ENCODE assay signal across 27 mouse cellular contexts in genomic region chr5:89209973-89210703, GRCm38 (mm10).
DNase-seq lines count a peak whose midpoint lies in the region; ATAC-seq lines count a peak whose summit lies in the region.
"Had no signal": no experiment of that assay in that cellular context is flagged by ENCODE, and none has a peak within 500 bp of the region (broad histone marks: within the 10 kb centered on the region; RNA-seq: fewer than 3 reads in every experiment).

No protein-coding gene starts in this region.

- no peak overlapping the region for H3K9ac ChIP-seq in kidney, embryonic 14.5 days (ENCODE audit: low read depth, low read length)
- no peak overlapping the region for H3K9ac ChIP-seq in kidney, embryonic 16.5 days (replicated peaks; ENCODE audit: low read length)
- H3K9ac ChIP-seq in limb, embryonic 11.5 days (ENCODE audit: low read length), result no peak overlapping the region
- H3K9ac ChIP-seq: embryonic facial prominence, embryonic 13.5 days; embryonic facial prominence, embryonic 15.5 days; forebrain, embryonic 12.5 days had no signal

- H3K27me3 ChIP-seq in kidney, embryonic 14.5 days (ENCODE audit: control insufficient read depth, insufficient read depth, low read length), result no peaks in the 10 kb centered on the region
- H3K27me3 ChIP-seq in kidney, embryonic 16.5 days (ENCODE audit: insufficient read depth, low read length), result no peaks in the 10 kb centered on the region
- no peaks in the 10 kb centered on the region for H3K27me3 ChIP-seq in limb, embryonic 11.5 days (ENCODE audit: control insufficient read depth, insufficient read depth, low read length)
- H3K27me3 ChIP-seq in limb, embryonic 10.5 days (ENCODE audit: low read depth, poor library complexity, severe bottlenecking), result no peaks in the 10 kb centered on the region
- H3K27me3 ChIP-seq: CH12.LX; embryonic facial prominence, embryonic 13.5 days; embryonic facial prominence, embryonic 15.5 days; forebrain, embryonic 12.5 days had no signal

- H3K4me1 ChIP-seq in kidney, embryonic 14.5 days (ENCODE audit: control insufficient read depth, insufficient read depth, low read length), result no peaks in the 10 kb centered on the region
- peaks cover 6% of the 10 kb centered on the region for H3K4me1 ChIP-seq in kidney, embryonic 16.5 days (ENCODE audit: insufficient read depth, low read length)
- H3K4me1 ChIP-seq in limb, embryonic 11.5 days (ENCODE audit: control insufficient read depth, insufficient read depth, low read length), result no peaks in the 10 kb centered on the region
- H3K4me1 ChIP-seq in limb, embryonic 10.5 days, result no peaks in the 10 kb centered on the region
- H3K4me1 ChIP-seq: embryonic facial prominence, embryonic 13.5 days; embryonic facial prominence, embryonic 15.5 days; forebrain, embryonic 10.5 days; forebrain, embryonic 12.5 days had no signal

- no peak for DNase-seq in kidney, postnatal 36 days
- no peak for DNase-seq in kidney, postnatal 14 days
- DNase-seq in limb, embryonic 11.5 days (ENCODE audit: low spot score), result peak; percentile 12
- no peak for DNase-seq in limb, embryonic 10.5 days (ENCODE audit: low spot score)
- DNase-seq: adrenal gland, adult 2 months; adrenal gland, postnatal 10 days; adrenal gland, postnatal 25 days; B cell, adult 2 months; cerebellum, adult 11 months; cerebellum, adult 18-20 months; cerebellum, adult 8-10 months; cerebellum, adult 9-11 months; cerebellum, postnatal 14 days; cerebellum, postnatal 36 days; embryo, embryonic 11 days had no signal

- H3K4me2 ChIP-seq in kidney, embryonic 14.5 days (replicated peaks; ENCODE audit: low read depth, low read length), result no peak overlapping the region
- H3K4me2 ChIP-seq in kidney, embryonic 16.5 days (replicated peaks; ENCODE audit: low read depth, low read length), result no peak overlapping the region
- H3K4me2 ChIP-seq in limb, embryonic 11.5 days (ENCODE audit: low read depth, severe bottlenecking), result no peak overlapping the region
- H3K4me2 ChIP-seq: embryonic facial prominence, embryonic 13.5 days; embryonic facial prominence, embryonic 15.5 days; forebrain, embryonic 12.5 days had no signal

- no peaks in the 10 kb centered on the region for H3K36me3 ChIP-seq in kidney, embryonic 14.5 days (ENCODE audit: control insufficient read depth, insufficient read depth, low read length)
- H3K36me3 ChIP-seq in kidney, embryonic 16.5 days (ENCODE audit: insufficient read depth, low read length), result no peaks in the 10 kb centered on the region
- H3K36me3 ChIP-seq in limb, embryonic 11.5 days (ENCODE audit: control insufficient read depth, insufficient read depth, low read length), result no peaks in the 10 kb centered on the region
- no peaks in the 10 kb centered on the region for H3K36me3 ChIP-seq in limb, embryonic 10.5 days
- H3K36me3 ChIP-seq: embryonic facial prominence, embryonic 13.5 days; embryonic facial prominence, embryonic 15.5 days; forebrain, embryonic 10.5 days; forebrain, embryonic 12.5 days; G1E had no signal

- H3K4me3 ChIP-seq in kidney, embryonic 14.5 days (ENCODE audit: low read length), result no peak overlapping the region
- no peak overlapping the region for H3K4me3 ChIP-seq in kidney, embryonic 16.5 days (ENCODE audit: low read length)
- no peak overlapping the region for H3K4me3 ChIP-seq in limb, embryonic 11.5 days (ENCODE audit: low read depth, low read length)
- no peak overlapping the region for H3K4me3 ChIP-seq in limb, embryonic 10.5 days
- H3K4me3 ChIP-seq: embryonic facial prominence, embryonic 13.5 days; embryonic facial prominence, embryonic 15.5 days; erythroblast, embryonic 14.5 days; forebrain, embryonic 10.5 days; forebrain, embryonic 12.5 days had no signal

- H3K9me3 ChIP-seq in kidney, embryonic 14.5 days (ENCODE audit: control insufficient read depth, low read length), result no peaks in the 10 kb centered on the region
- H3K9me3 ChIP-seq in kidney, embryonic 16.5 days (ENCODE audit: low read length), result no peaks in the 10 kb centered on the region
- H3K9me3 ChIP-seq in limb, embryonic 11.5 days (ENCODE audit: control insufficient read depth, low read length), result no peaks in the 10 kb centered on the region
- H3K9me3 ChIP-seq in limb, embryonic 10.5 days (replicated peaks), result no peaks in the 10 kb centered on the region
- H3K9me3 ChIP-seq: embryonic facial prominence, embryonic 13.5 days; embryonic facial prominence, embryonic 15.5 days; forebrain, embryonic 10.5 days; forebrain, embryonic 12.5 days had no signal

- ATAC-seq in kidney, embryonic 14.5 days (ENCODE audit: low FRiP score, low TSS enrichment), result peak; percentile 88
- ATAC-seq in kidney, embryonic 16.5 days (ENCODE audit: low FRiP score, low TSS enrichment), result peak; percentile 76; the same call in 1 of the 2 replicates
- ATAC-seq in limb, embryonic 11.5 days (ENCODE audit: insufficient number of reproducible peaks, low FRiP score, low TSS enrichment, low read depth), result no peak
- ATAC-seq: CD4-positive, CD25-positive, alpha-beta regulatory T cell, adult 4 months; forebrain, embryonic 14.5 days; forebrain, embryonic 16.5 days had no signal

- no peak overlapping the region for H3K27ac ChIP-seq in kidney, embryonic 14.5 days (ENCODE audit: low read depth, low read length)
- no peak overlapping the region for H3K27ac ChIP-seq in kidney, embryonic 16.5 days (ENCODE audit: low read length)
- H3K27ac ChIP-seq in limb, embryonic 11.5 days (replicated peaks; ENCODE audit: low read depth, low read length), result no peak overlapping the region
- no peak overlapping the region for H3K27ac ChIP-seq in limb, embryonic 10.5 days
- H3K27ac ChIP-seq: embryonic facial prominence, embryonic 13.5 days; embryonic facial prominence, embryonic 15.5 days; forebrain, embryonic 10.5 days; forebrain, embryonic 12.5 days had no signal

- 38% methylated on average over 7 of the region's 7 CpGs for WGBS in kidney, embryonic 14.5 days
- 28% methylated on average over 7 of the region's 7 CpGs for WGBS in kidney, embryonic 16.5 days
- 66% methylated on average over 7 of the region's 7 CpGs for WGBS in limb, embryonic 11.5 days
- WGBS in limb, embryonic 10.5 days, result 67% methylated on average over 7 of the region's 7 CpGs
